Comparison of ENCODE assay signal across 21 mouse cellular contexts in the genomic region with DNA sequence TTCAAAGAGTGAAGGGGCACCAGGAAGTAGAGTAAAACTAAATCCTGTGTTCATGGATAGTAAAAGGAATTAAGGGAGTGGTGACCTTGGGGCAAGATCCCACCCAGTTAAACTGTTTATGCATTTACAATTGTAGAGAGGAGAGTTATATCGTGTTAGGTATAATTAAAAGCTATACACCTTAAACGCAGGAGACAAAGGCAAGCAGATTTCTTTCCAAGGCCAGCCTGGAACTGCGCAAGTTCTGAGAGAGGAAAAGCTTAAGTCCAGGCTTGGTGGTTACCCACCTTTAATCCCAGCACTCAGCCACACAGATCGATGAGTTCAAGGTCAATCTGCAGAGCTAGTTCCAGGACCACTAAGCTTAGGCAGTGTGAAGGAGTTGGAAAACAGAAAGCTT. TPM values are rescaled to one million over a fixed set of nuclear protein-coding genes. Genes with fewer than 3 reads are reported as not detected.
"Had no signal": no experiment of that assay in that cellular context is flagged by ENCODE, and none has a peak within 500 bp of the region (broad histone marks: within the 10 kb centered on the region; RNA-seq: fewer than 3 reads in every experiment).

No protein-coding gene starts in this region.

- H3K9me3 ChIP-seq: kidney, embryonic 15.5 days; limb, embryonic 10.5 days; limb, embryonic 13.5 days; liver, embryonic 13.5 days; midbrain, embryonic 12.5 days; midbrain, embryonic 15.5 days; neural tube, embryonic 12.5 days; neural tube, embryonic 15.5 days had no signal

- ATAC-seq: lung, postnatal 0 days; midbrain, embryonic 15.5 days had no signal

- H3K27ac ChIP-seq: kidney, embryonic 15.5 days; limb, embryonic 10.5 days; limb, embryonic 13.5 days; liver, embryonic 13.5 days; macrophage; midbrain, embryonic 12.5 days; midbrain, embryonic 15.5 days; neural tube, embryonic 12.5 days; neural tube, embryonic 15.5 days had no signal

- H3K4me3 ChIP-seq: kidney, embryonic 15.5 days; limb, embryonic 10.5 days; limb, embryonic 13.5 days; liver, embryonic 13.5 days; midbrain, embryonic 12.5 days; midbrain, embryonic 15.5 days; neural tube, embryonic 12.5 days; neural tube, embryonic 15.5 days had no signal

- H3K27me3 ChIP-seq: kidney, embryonic 15.5 days; limb, embryonic 13.5 days; liver, embryonic 13.5 days; midbrain, embryonic 12.5 days; midbrain, embryonic 15.5 days; neural tube, embryonic 12.5 days; neural tube, embryonic 15.5 days had no signal

- H3K9ac ChIP-seq: kidney, embryonic 15.5 days; limb, embryonic 13.5 days; liver, embryonic 13.5 days; lung, embryonic 14.5 days; midbrain, embryonic 12.5 days; midbrain, embryonic 15.5 days; neural tube, embryonic 12.5 days; neural tube, embryonic 15.5 days had no signal

- H3K36me3 ChIP-seq: kidney, embryonic 15.5 days; limb, embryonic 10.5 days; limb, embryonic 13.5 days; liver, embryonic 13.5 days; midbrain, embryonic 12.5 days; midbrain, embryonic 15.5 days; neural tube, embryonic 12.5 days; neural tube, embryonic 15.5 days had no signal

- DNase-seq: kidney, adult 8-10 months; kidney, postnatal 10 days; kidney, postnatal 36 days; liver; liver, embryonic 13.5 days; lung, embryonic 14.5 days; right cerebral cortex, adult 18-20 months; right cerebral cortex, postnatal 14 days; thymus, adult 18-20 months; thymus, postnatal 36 days had no signal

- H3K4me2 ChIP-seq: kidney, embryonic 15.5 days; limb, embryonic 13.5 days; liver, embryonic 13.5 days; lung, embryonic 14.5 days; midbrain, embryonic 12.5 days; midbrain, embryonic 15.5 days; neural tube, embryonic 12.5 days; neural tube, embryonic 15.5 days had no signal

- H3K4me1 ChIP-seq: kidney, embryonic 15.5 days; limb, embryonic 10.5 days; limb, embryonic 13.5 days; midbrain, embryonic 15.5 days had no signal

RNA-seq across cellular contexts. Expression of gene Spata17, which starts 4.5 kb away (rescaled TPM):
- total RNA-seq: megakaryocyte, adult 5-6 weeks had no signal
- polyA plus RNA-seq: macrophage; spleen, adult 2 months had no signal
